Mouse (Mus musculus) regulatory T cell (primary cell): ENCODE measurements at regions not wholly inside any gene's neighbourhood (a gene's known extent, or its start where the extent isn't known, plus 50 kb on each side); places are given as distances from the start of the nearest gene placed in this dataset.
"Not testable (repeated sequence)": the region's sequence is repeated elsewhere in the genome, so short reads cannot be mapped to it uniquely, and the experiment has no call there.

Source experiments
- in situ Hi-C: fragments of 300-600 bp; cut with MboI, MseI; formaldehyde crosslinking; loops from one replicate; pipeline ENCODE4 v1.15.1; 2025; ENCODE audit warnings: high pct_unique_total_duplicates

GRCm38 (mm10) chr13:4858341-4858740 is 249.4 kb upstream of the Akr1e1 start:
- in situ Hi-C loops: no loop called here

GRCm38 (mm10) chr13:4839481-4839880 is 230.5 kb upstream of the Akr1e1 start:
- in situ Hi-C loops: not testable (repeated sequence)

- in situ Hi-C loops: no loop called here
Observed at GRCm38 (mm10) chr13:4826756-4827155, 217.8 kb upstream of the Akr1e1 start.

- in situ Hi-C loops: not testable (repeated sequence)
Observed at GRCm38 (mm10) chr13:4825749-4826148, 216.8 kb upstream of the Akr1e1 start.

- in situ Hi-C loops: no loop called here
Observed at GRCm38 (mm10) chr13:4806876-4807275, 197.9 kb upstream of the Akr1e1 start.

- in situ Hi-C loops: no loop called here
Observed at GRCm38 (mm10) chr13:4800666-4801065, 191.7 kb upstream of the Akr1e1 start.

- in situ Hi-C loops: no loop called here
Observed at GRCm38 (mm10) chr13:4791139-4791538, 182.2 kb upstream of the Akr1e1 start.

- in situ Hi-C loops: no loop called here
Observed at GRCm38 (mm10) chr13:4790414-4790813, 181.4 kb upstream of the Akr1e1 start.

GRCm38 (mm10) chr13:4783290-4783689 is 174.3 kb upstream of the Akr1e1 start:
- in situ Hi-C loops: no loop called here

- in situ Hi-C loops: loop anchor here (10.0 kb wide), 1 partner anchor 1516 kb away; no protein-coding TSS in a partner anchor
Observed at GRCm38 (mm10) chr13:4778264-4778823, 169.4 kb upstream of the Akr1e1 start.

- in situ Hi-C loops: loop anchor here (10.0 kb wide), 1 partner anchor 1518 kb away; no protein-coding TSS in a partner anchor
Observed at GRCm38 (mm10) chr13:4776855-4777254, 167.9 kb upstream of the Akr1e1 start.

- in situ Hi-C loops: loop anchor here (10.0 kb wide), 1 partner anchor 1522 kb away; no protein-coding TSS in a partner anchor
Observed at GRCm38 (mm10) chr13:4772324-4772723, 163.3 kb upstream of the Akr1e1 start.

- in situ Hi-C loops: loop anchor here (10.0 kb wide), 1 partner anchor 1523 kb away; no protein-coding TSS in a partner anchor
Observed at GRCm38 (mm10) chr13:4771120-4772075, 162.4 kb upstream of the Akr1e1 start.

GRCm38 (mm10) chr13:4759965-4760364 is 151.0 kb upstream of the Akr1e1 start:
- in situ Hi-C loops: no loop called here

- in situ Hi-C loops: no loop called here
Observed at GRCm38 (mm10) chr13:4756529-4756928, 147.6 kb upstream of the Akr1e1 start.

- in situ Hi-C loops: no loop called here
Observed at GRCm38 (mm10) chr13:4742930-4743329, 134.0 kb upstream of the Akr1e1 start.

GRCm38 (mm10) chr13:4716299-4716698 is 107.3 kb upstream of the Akr1e1 start:
- in situ Hi-C loops: not testable (repeated sequence)

GRCm38 (mm10) chr13:4714724-4715123 is 105.8 kb upstream of the Akr1e1 start:
- in situ Hi-C loops: no loop called here

- in situ Hi-C loops: no loop called here
Observed at GRCm38 (mm10) chr13:4712698-4713097, 103.7 kb upstream of the Akr1e1 start.

GRCm38 (mm10) chr13:4699591-4699990 is 90.6 kb upstream of the Akr1e1 start:
- in situ Hi-C loops: loop anchor here (10.0 kb wide), 1 partner anchor 925 kb away; no protein-coding TSS in a partner anchor

- in situ Hi-C loops: loop anchor here (5.0 kb wide), 1 partner anchor 1806 kb away; no protein-coding TSS in a partner anchor
Observed at GRCm38 (mm10) chr13:4666375-4667140, 57.6 kb upstream of the Akr1e1 start.

GRCm38 (mm10) chr13:4663390-4663789 is 54.4 kb upstream of the Akr1e1 start:
- in situ Hi-C loops: no loop called here
